Mouse (Mus musculus): ENCODE data around the gene Snx15. TPM values are rescaled to one million over a fixed set of nuclear protein-coding genes. Genes with fewer than 3 reads are reported as not detected.

Gene Snx15
- total RNA-seq, 1 experiment from 2014 or later: 21.7 TPM

- DNase-seq: no peak
Measured at GRCm38 (mm10) chr19:6121761-6122160, 6.3 kb downstream of the Snx15 start.

- DNase-seq: no peak
Measured at GRCm38 (mm10) chr19:6118677-6119185, 9.4 kb downstream of the Snx15 start.

DNA sequence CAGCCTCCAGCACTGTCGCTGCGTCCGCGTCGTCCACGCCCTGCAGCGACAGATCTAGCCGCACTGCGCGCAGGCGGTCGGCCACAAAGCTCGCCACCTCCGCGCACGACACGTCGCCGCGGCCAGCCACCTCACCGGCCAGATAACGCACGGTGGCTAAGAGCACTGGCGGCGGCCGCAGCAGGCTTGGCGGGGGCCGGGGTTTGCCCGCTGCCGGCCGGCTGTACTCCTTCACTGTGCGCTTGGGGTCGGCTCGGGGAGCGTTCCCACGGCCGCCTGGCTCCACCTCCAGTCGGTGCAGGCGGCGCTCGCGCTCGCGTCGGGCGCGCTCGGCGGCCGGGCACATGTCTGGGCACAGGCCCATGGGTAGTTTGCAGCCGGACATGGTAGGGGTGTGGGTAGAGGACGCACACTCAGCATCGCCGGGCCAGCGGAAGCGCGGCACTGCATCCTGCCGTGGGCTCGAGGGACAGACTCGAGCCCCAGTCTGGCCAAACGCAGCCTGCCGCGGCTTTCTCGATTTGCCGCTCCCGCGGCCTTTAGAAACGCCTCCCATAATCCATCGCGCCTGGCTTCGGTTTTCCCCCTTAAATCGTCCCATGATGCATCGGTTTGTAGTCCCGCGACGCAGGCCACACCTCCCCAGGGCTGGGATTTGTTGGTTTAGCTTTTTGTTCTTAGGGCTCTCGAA is 10.0 kb downstream of the Snx15 start, which contains the start of gene Sac3d1:
Gene Sac3d1 (minus strand): TSS at position 665 of the 691 bp plus-strand sequence.
- DNase-seq: peak; percentile 92

GRCm38 (mm10) chr19:6117346-6117985 is 10.6 kb downstream of the Snx15 start:
- DNase-seq: no peak

DNA sequence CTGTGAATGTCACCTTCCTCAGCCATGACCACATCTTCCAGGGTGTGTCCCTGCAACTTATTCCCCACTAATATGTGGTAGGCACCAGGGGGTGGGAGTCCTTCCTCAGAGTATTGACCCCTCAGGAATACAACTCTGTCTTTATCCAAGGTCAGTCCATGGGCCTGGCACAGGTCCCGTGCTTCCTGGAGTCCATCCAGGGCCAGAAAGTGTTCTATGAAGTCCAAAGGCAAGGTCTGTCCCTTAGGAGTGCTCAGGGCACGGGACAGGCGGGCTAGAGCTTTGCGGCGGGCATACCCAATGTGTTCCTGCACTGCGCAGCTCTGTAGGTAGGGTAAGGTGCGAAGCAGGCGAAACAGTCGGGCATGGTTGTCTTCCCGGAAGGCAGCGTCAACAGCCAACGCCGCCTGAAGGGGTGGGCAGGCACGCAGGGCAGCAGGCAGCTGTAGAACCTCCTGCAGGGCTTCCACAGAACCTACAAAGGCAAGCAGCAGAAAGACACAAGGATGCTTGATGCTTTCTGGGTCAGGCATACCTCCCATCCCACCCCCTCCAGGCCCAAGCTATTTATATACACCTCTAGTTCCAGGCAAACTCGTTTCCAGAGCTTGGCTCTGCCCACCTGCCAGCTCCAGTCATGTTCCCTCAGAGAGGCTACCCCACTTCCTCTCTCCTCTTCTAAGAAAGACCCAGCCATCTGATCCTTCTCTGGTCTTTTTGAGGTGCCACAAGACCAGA is 11.8 kb downstream of the Snx15 start:
- peak; percentile 74 for DNase-seq

- DNase-seq: no peak
Measured at GRCm38 (mm10) chr19:6113116-6113515, 15.0 kb downstream of the Snx15 start.

GRCm38 (mm10) chr19:6105586-6105985 is 22.5 kb downstream of the Snx15 start, which contains the start of gene Naaladl1:
TSS of gene Naaladl1 (plus strand) at chr19:6105782.
- no peak for DNase-seq

- DNase-seq: no peak
Measured at GRCm38 (mm10) chr19:6104476-6104875, 23.6 kb downstream of the Snx15 start.

GRCm38 (mm10) chr19:6102169-6102853 is 25.8 kb downstream of the Snx15 start:
- DNase-seq: no peak

- DNase-seq: no peak
Measured at GRCm38 (mm10) chr19:6101186-6101585, 26.9 kb downstream of the Snx15 start.

GRCm38 (mm10) chr19:6097847-6098246 is 30.3 kb downstream of the Snx15 start:
- peak; percentile 45 for DNase-seq

DNA sequence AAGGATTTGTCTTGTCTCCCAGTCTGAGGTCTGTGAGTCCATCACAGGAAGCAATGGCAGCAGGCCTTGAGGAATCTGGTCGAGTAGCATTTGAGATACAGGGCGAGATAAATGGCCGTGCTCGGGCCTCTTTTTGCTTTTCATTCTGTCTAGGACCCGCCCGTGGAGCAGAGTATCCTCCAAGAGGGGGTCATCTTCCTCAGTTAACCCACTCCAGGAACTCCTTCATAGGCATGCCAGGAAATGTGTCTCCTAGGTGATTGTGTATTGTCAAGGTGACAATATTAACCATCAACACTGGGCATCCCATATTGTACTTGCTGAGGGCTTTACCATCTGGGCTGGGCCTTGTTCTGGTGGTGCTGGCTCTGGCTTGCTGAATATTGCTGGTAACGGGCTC is 34.0 kb downstream of the Snx15 start, which contains the start of gene AC131692.1:
Gene AC131692.1 (plus strand): TSS at position 301 of the 400 bp plus-strand sequence.
- DNase-seq: no peak

DNA sequence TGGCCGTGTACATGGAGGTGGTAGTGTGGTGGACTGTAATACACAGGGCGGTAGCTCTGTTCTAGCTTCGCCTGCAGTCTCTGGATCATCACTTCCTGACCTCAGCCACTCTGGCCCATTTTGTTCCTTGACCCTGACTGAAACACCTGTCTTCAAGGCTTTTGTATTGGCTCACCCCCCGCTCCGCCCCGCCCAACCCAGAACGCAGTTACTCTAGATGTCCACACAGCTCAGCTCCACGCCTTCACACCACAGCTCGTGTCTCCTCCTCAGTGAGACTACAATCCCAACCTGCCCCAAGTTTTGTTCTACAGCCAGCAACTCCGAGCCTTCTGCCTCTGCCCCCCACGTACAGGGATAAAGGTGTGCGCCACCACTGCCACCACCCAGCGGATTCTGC is 39.3 kb downstream of the Snx15 start:
- no peak for DNase-seq

DNA sequence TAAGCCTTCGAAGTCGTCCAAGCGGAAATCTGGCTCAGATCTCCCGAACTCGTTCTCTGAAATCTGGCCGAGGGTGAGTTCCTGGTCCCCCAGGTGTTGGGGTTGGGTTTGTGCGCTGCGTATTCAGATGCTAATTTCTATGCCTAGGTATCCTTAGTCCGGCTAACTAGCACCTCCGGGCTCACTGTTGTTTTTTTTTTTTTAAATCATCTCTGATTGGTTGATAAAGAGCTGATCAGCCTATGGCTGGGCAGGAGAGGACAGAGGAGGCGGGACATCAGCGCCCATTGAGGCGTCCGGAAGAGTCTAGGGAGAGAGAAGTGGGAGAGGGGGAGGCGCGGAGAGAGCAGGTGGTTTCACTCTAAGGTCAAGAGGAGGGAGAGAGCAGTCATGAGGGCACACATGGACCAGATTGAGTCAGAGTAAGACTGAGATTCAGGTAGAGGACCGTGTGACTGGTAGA is 42.7 kb downstream of the Snx15 start:
- peak; percentile 80 for DNase-seq

GRCm38 (mm10) chr19:6084478-6085248 is 43.4 kb downstream of the Snx15 start, which contains the start of the genes Zfpl1 and Cdca5:
TSS of gene Zfpl1 (minus strand) at chr19:6084956.
TSS of gene Cdca5 (plus strand) at chr19:6084983.
- peak; percentile 96 for DNase-seq

- no peak for DNase-seq
Measured at GRCm38 (mm10) chr19:6082156-6082555, 45.9 kb downstream of the Snx15 start, which contains the start of gene Gm28374. TSS of gene Gm28374 (minus strand) at chr19:6082256.

GRCm38 (mm10) chr19:6079983-6080480 is 48.1 kb downstream of the Snx15 start, which contains the start of gene Tmem262:
TSS of gene Tmem262 (plus strand) at chr19:6080033.
- no peak for DNase-seq

GRCm38 (mm10) chr19:6076564-6077393 is 51.3 kb downstream of the Snx15 start, which contains the start of gene Vps51:
TSS of gene Vps51 (minus strand) at chr19:6077231.
- peak; percentile 90 for DNase-seq

DNA sequence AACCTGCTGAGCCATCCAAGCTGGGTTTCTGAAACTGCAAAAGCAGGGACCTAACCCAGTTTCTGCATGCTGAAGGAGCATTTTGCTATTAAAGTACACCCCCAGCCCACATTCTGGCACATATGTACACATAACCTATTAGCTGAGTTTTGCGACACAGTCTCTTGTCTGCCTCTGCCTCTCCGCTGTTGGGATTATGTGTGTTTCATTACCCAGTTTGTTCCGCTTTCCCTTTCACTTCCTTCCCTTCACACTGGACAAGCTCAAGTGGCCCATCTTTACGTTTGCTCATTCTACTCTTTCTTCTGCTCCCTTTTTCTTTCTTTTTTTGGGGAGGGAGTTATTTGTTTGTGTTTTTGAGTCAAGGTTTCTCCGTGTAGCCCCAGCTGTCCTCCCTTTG is 54.2 kb downstream of the Snx15 start:
- DNase-seq: no peak

DNA sequence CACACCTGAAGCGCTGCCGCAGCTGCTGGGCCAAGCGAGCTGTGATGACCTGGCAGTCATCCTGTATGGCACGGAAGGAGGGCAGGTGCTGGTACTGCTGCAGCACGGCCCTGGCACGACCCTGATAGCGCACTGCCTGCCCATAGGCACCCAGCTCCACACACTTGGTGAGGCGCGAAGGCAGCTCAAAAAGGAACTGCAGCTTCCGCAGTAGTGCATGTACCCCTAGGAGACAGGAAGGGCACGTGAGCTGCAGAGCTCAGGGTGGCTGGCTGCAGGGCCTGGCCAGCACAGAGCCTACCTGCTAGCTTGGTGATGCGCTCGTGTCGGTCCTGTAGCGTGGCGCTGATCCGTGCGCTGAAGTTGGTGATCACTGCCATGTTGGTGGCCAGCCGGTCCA is 56.8 kb downstream of the Snx15 start:
- no peak for DNase-seq

Measured in adrenal gland, postnatal 14 days (tissue).